Mouse (Mus musculus): Measurements from ENCODE around the gene Fibin.

Fibin gene

GRCm38 (mm10) chr2:110362432-110363283 is at the start of gene Fibin:
Fibin (minus strand) TSS chr2:110363183.
- DNase-seq (ENCODE audit: low read depth): no peak

- DNase-seq (ENCODE audit: low read depth): no peak
These were observed 48.4 kb upstream of the Fibin start for GRCm38 (mm10) chr2:110411428-110411827.

GRCm38 (mm10) chr2:110408757-110409156 is 45.8 kb upstream of the Fibin start:
- DNase-seq (ENCODE audit: low read depth): no peak

GRCm38 (mm10) chr2:110392714-110393336 is 29.8 kb upstream of the Fibin start:
- DNase-seq (ENCODE audit: low read depth): no peak

- no peak for DNase-seq (ENCODE audit: low read depth)
These were observed 27.9 kb upstream of the Fibin start for GRCm38 (mm10) chr2:110390736-110391409.

GRCm38 (mm10) chr2:110379811-110380210 is 16.8 kb upstream of the Fibin start:
- no peak for DNase-seq (ENCODE audit: low read depth)

GRCm38 (mm10) chr2:110376660-110377059 is 13.7 kb upstream of the Fibin start:
- DNase-seq (ENCODE audit: low read depth): no peak

- no peak for DNase-seq (ENCODE audit: low read depth)
These were observed 12.5 kb upstream of the Fibin start for GRCm38 (mm10) chr2:110375475-110375874.

- DNase-seq (ENCODE audit: low read depth): no peak
These were observed 10.2 kb upstream of the Fibin start for GRCm38 (mm10) chr2:110373186-110373585.

- DNase-seq (ENCODE audit: low read depth): no peak
These were observed 4.5 kb upstream of the Fibin start for GRCm38 (mm10) chr2:110367382-110367887.

- no peak for DNase-seq (ENCODE audit: low read depth)
These were observed 2.4 kb upstream of the Fibin start for GRCm38 (mm10) chr2:110365401-110365800.

- no peak for DNase-seq (ENCODE audit: low read depth)
These were observed 872 bp upstream of the Fibin start for GRCm38 (mm10) chr2:110363855-110364254.

GRCm38 (mm10) chr2:110353302-110353970 is 9.5 kb downstream of the Fibin start:
- DNase-seq (ENCODE audit: low read depth): no peak

GRCm38 (mm10) chr2:110351843-110352251 is 11.1 kb downstream of the Fibin start:
- DNase-seq (ENCODE audit: low read depth): no peak

GRCm38 (mm10) chr2:110351406-110351805 is 11.6 kb downstream of the Fibin start:
- DNase-seq (ENCODE audit: low read depth): no peak

- DNase-seq (ENCODE audit: low read depth): no peak
These were observed 34.0 kb downstream of the Fibin start for GRCm38 (mm10) chr2:110328953-110329352.

GRCm38 (mm10) chr2:110319949-110320348 is 43.0 kb downstream of the Fibin start:
- DNase-seq (ENCODE audit: low read depth): no peak

- no peak for DNase-seq (ENCODE audit: low read depth)
These were observed 43.7 kb downstream of the Fibin start for GRCm38 (mm10) chr2:110319266-110319665.

GRCm38 (mm10) chr2:110318719-110319118 is 44.3 kb downstream of the Fibin start:
- no peak for DNase-seq (ENCODE audit: low read depth)

- no peak for DNase-seq (ENCODE audit: low read depth)
These were observed 46.7 kb downstream of the Fibin start for GRCm38 (mm10) chr2:110316116-110316883.

GRCm38 (mm10) chr2:110314509-110315155 is 48.4 kb downstream of the Fibin start, which contains the start of gene Bbox1:
Bbox1 (minus strand) TSS chr2:110314560.
- DNase-seq (ENCODE audit: low read depth): no peak

Data from c-Kit-positive CD71-positive TER-119-negative erythroid progenitor cells, embryonic 14.5 days (primary cell).